Mouse (Mus musculus) embryonic fibroblast, embryonic 13.5 days (primary cell): ENCODE data around the gene Rgs6.

Source experiments
- CTCF ChIP-seq: IDR thresholded peaks from 2 replicates; pipeline ENCODE4 v1.5.1; 2011; ENCODE audit warnings: mild to moderate bottlenecking, control low read depth, low read length, moderate library complexity, borderline replicate concordance; ENCODE audit not compliant: insufficient read depth
- POLR2A ChIP-seq: IDR thresholded peaks from 2 replicates; pipeline ENCODE4 v1.6.1; 2011; ENCODE audit warnings: low read depth, mild to moderate bottlenecking, control low read depth, low read length, moderate library complexity

DNA sequence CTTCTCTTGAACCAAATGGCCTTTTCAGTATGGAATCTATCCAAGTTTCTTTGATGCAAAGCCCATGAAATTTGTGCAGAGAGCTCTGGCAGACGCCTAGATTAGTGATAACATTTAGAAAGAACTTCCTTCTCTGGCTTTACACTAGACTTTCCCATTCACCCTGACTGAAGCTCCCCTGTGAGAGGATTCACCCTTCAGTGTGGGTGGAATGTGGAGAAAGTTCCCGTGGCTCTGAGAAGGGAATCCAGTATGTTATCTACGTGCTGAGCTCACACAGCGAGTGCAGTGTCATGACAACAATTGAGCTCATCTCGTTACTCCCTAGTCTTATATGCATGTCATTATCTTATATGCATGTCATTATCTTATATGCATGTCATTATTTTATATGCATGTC lies 61.9 kb downstream of the Rgs6 start:
- TF ChIP-seq CTCF (no peak), POLR2A (no peak)
